Mouse (Mus musculus): Measurements from ENCODE around the gene Pced1a.

DNA sequence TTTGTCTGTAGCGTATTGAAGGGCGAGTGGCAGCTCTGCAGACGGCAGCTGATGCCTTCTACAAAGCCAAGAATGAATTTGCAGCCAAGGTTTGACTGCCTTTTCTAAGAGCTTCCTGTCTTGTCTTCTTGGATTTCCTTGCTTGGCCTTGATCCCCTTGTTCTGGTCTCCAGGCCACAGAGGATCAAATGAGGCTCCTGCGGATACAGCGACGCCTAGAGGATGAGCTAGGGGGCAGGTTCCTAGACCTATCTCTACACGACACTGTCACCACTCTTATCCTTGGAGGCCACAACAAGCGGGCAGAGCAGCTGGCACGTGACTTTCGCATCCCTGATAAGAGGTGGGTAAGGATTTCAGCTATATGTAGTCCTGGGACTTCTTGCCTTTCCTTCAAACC lies 17.7 kb upstream of the Pced1a start:
- TF ChIP-seq POLR2A (IDR thresholded peaks at IDR 0.05; ENCODE audit: low read depth, low read length) (no peak), CTCF (IDR thresholded peaks at IDR 0.05; ENCODE audit: extremely low read depth, insufficient read length, insufficient replicate concordance, low read depth, low read length) (no peak)

Measured in small intestine, adult 2 months (tissue).